Mouse (Mus musculus) MN1 (cell line): Measurements from ENCODE around the gene Dennd4a.
"Not testable (repeated sequence)": the region's sequence is repeated elsewhere in the genome, so short reads cannot be mapped to it uniquely, and the experiment has no call there.

Source experiments
- DNase-seq: peaks from one replicate; pipeline ENCODE4 v3.0.0-alpha.2; 2016; ENCODE audit warnings: low spot score

Gene Dennd4a

DNA sequence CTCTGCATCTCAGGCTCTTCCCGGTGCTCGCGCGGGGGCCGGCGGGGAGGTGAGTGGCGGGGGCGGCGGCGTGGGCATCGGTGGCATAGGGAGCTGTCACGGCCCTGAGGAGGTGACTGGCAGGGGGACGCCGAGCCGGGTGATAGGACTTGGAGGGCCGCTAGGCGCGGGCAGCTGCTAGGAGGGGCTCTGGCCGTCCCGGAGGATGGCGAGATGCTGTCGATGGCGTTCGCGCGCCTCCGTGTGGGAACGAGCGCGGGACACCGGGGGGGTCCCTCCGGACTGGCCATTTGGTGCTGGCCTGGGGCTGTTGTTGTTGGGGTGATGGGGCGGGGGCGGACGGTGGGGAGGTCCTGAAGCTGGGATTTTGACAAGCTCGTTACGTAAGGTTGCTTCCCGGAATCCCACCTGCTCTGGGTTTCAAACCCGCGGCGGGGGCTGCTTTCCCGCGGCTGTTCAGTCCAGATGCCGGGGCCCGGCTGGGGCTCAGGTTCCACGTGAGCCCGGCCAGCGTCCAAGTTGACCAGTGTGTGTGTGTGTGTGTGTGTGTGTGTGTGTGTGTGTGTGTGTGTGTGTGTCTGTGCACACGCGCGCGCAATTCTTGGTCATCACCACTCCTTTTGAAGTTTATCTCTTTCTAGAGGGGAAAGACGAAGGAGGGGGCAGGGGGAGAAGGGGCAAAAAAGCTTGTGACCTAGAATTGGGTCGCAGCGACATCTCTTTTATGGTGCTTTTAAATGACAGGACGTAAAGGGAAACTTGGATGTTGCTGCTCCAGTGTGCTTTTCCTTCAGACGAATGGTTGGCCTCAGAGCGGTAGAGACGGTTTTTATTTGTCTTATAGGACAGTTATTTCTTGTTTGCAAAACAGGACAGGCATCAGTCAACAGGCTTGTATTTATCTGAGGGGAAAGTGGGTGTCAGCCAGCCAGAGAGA is 666 bp downstream of the Dennd4a start:
- peak; percentile 73 for DNase-seq

DNA sequence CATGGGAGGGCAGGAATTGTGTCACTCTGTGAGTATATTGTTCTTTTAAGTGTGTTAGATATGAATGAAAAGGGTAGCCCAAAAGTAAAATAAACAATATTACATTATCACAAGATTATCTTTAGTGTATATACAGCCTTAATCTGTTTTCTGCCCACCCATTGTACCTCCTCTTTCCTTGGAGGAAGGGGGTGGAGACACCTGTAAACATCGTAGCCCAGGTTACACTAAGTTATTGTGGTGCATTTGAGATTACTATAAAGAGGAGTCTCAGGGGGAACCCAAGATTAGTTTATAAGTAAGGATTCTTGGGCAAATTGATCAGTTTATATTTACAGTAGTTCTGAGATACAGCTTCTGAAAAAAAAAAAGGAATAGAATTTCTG is 1.3 kb downstream of the Dennd4a start:
- no peak for DNase-seq

DNA sequence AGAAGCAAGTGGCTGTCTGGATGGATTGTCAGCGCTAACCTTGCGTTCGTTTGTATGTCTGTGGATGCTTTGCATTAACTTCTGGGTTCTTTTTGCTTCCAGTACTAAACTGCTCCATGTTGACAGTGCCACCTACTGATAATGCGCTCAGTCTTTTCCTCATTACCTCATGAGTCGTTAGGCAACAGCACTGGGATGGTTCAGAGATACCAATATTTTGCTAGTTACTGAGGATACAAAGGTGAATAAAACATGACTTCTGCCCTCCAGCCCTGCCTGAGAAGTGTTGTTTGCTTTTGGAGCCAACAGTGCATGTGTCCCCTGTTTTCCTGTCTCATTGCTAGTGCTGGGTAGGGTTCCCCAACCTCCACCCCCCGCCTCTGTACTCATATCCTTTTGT is 3.1 kb downstream of the Dennd4a start:
- DNase-seq: no peak

DNA sequence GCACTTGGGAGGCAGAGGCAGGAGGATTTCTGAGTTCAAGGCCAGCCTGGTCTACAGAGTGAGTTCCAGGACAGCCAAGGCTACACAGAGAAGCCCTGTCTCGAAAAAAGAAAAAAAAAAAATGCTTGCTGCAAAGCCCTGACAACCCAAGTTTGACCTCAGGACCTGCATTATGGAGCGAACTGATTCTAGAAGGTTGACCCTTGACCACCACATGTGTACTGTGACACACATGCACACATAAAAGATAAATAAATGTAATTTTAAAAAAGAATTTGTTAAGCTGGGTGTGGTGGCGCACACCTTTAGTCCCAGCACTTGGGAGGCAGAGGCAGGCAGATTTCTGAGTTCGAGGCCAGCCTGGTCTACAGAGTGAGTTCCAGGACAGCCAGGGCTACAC is 8.5 kb downstream of the Dennd4a start:
- DNase-seq: not testable (repeated sequence)

DNA sequence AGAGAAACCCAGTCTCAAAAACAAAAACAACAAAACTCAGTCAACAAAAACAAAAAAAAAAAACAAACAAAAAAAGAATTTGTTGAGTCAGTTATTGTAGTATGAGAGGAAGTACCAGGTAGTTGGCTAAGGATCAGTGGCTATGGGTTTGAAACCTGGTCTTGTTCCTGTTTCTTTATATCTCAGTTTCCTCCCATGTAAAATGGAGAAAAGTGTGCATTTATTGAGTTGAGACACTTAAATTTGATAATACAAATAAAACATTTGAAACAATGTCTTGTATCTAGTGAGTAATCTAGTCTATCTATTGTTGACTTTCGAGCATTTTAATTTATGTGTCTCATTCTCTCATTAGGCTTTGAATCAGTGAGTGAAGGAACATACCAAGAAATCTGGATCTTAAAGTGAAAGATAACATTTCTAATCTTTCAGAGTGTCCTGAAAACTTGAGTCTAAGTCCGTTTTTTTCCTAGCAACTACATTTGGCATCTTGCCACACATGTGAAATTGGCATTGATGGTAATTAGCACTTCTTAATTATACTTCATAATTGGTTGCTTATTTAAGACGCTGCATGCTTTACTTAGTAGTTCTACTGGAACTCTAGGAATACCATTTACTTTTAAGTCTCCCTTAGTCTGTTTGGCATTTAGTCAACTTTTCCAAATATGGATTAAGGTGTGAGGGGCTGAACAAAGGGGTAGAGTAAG is 9.1 kb downstream of the Dennd4a start:
- DNase-seq: no peak

DNA sequence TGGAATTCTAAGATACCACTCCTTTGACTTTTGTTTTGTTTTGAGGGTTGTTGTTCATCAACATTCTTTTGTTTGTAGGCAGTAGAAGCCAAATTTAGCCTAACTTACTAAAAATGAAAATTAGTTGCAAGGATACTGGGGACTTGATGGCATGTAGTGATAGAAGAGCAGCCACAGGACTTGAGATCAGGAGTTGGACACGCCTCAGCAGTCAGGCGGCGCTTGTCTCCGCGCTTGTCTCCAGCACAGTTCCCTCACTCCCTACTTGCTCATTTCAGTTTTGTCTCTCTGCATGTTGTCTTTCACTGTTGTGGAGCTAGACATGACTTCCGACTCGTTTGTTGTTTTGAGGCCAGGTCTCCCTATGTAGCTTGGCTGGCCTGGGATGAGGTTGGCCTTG is 11.1 kb downstream of the Dennd4a start:
- no peak for DNase-seq

DNA sequence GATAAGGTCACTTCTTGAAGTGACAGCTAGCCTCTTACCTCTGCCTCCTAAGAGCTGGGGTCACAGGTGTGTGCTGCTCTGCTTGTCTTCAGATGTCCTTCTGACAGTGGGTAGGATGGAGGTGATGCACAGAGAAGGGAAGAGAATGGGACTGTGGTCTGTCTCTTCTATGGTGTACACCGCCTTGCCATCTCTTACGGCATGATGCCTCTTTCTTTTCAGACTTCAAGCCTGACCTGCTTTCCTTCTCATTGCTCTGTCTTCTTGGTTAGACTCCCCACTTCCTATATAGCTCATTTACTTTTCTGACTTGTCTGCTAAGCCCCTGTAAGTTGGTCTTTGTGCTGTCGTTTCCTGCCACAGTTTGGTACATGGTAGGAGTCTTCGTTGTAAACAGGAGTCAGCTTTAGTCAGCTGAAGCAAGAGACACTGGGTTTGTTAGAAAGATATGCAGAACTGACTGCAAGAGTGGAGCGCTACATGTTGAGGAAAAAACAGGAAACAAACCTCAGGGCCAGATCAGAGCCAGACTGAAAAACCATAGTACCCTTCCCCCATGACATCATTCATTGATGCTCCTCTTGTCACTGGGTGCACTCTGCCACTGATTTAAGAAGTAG is 13.4 kb downstream of the Dennd4a start:
- no peak for DNase-seq

DNA sequence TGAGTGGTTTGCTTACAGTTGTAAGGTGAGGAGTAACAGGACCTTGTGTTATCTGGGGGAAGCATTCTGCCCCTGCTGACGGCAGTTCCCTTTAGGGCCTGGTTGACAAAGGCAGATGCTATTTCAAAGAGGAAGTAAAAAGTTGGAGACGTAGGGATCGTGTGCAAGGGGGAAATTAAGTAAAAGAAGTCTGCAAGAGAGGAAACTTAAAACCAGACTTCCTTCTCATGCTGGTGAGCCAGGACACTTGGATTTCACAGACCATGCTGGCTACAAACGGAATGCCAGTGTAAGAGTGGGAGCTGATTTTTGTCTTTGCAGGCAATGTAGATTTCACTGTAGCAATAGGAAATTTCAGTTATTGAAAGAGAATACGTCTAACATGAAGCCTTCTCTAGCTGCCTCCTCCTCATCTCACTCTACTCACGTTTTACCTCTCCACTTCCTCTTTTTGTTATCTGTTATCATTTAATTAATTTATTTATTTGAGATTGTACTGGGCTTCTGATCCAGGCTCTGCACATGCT is 19.0 kb downstream of the Dennd4a start:
- no peak for DNase-seq

GRCm38 (mm10) chr9:64830641-64831040 is 19.5 kb downstream of the Dennd4a start:
- DNase-seq: no peak

GRCm38 (mm10) chr9:64831760-64832159 is 20.6 kb downstream of the Dennd4a start:
- no peak for DNase-seq

DNA sequence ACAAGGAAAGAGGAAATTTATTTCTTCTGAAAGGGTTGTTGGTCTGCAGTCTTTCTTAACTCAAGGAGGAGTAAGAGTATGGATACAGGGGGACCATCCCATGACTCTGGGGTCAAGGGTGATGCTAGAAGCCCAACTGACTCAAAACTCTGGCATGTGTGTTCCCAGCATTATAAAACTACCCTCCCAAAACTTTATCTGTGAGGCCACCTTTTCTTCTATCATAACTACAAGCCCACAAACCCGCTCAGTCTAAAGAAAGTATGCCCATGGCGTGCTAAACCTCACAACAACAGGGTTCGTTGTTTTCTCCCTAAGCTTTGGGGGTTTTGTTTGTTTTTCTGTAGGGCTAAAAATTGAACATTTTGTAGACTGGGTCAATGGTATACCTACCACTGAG is 23.3 kb downstream of the Dennd4a start:
- no peak for DNase-seq

- peak; percentile 14 for DNase-seq
These were observed 34.2 kb downstream of the Dennd4a start for GRCm38 (mm10) chr9:64845355-64845754.

GRCm38 (mm10) chr9:64849548-64849947 is 38.4 kb downstream of the Dennd4a start:
- DNase-seq: no peak

DNA sequence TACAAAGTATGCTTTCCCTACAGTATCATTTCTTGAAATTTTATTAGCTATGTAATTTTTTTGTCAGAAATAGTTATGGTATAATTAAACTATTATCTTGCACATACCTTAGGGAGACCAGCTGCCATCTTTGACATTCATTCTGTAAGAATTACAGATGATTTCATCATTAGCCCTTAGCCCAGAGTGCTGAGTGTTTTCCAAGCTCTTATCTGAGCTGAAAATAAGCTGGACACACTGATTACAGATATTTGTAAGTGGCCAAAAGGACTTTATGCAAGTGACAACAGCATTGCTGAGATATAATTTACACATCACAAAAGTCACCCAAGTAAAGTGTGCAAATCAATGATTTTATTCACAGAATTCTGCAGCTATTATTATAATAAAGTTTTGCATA is 48.9 kb downstream of the Dennd4a start:
- peak; percentile 40 for DNase-seq

DNA sequence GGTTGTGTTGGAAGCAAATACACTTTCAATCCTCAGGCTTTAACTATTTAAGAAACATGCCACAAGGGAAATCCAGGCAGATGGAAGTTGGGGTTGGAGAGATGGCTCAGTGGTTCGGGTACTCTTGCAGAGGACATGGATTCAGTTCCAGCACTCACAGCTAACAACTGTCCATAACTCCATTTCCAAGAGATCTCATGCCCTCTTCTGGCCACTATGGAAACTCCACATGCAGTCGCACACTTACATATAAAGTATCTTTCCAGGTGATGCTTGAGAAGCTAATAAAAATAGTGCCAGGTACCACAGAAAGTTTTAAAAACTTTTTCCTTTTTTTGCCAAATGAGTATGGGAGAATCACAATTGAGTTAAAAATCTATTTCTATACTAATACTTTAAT is 51.5 kb downstream of the Dennd4a start:
- DNase-seq: no peak

- DNase-seq: no peak
These were observed 74.9 kb downstream of the Dennd4a start for GRCm38 (mm10) chr9:64886008-64886407.

- no peak for DNase-seq
These were observed 85.5 kb downstream of the Dennd4a start for GRCm38 (mm10) chr9:64896605-64897004.

DNA sequence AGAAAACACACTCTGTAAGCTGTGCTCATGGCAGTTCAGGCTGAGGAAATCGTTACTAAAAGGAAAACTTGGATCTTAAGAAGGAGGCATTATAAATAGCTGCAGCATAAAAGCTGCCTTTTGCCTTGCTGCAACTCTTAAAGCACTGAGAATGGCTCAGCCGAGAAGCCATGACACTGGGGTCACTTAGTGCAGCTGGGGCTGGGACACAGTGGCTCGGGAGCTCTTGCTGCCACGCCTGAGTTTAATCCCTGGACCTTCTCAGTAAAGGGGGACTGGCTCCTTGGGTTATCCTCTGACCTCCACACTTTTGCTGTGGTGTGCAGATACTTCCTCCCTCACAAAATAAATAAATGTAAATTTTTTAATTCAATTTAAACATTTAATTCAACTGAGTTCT is 91.7 kb downstream of the Dennd4a start:
- DNase-seq: no peak

- peak; percentile 73 for DNase-seq
These were observed 92.2 kb downstream of the Dennd4a start for GRCm38 (mm10) chr9:64903386-64903785.

- DNase-seq: no peak
These were observed 93.9 kb downstream of the Dennd4a start for GRCm38 (mm10) chr9:64904917-64905640.

DNA sequence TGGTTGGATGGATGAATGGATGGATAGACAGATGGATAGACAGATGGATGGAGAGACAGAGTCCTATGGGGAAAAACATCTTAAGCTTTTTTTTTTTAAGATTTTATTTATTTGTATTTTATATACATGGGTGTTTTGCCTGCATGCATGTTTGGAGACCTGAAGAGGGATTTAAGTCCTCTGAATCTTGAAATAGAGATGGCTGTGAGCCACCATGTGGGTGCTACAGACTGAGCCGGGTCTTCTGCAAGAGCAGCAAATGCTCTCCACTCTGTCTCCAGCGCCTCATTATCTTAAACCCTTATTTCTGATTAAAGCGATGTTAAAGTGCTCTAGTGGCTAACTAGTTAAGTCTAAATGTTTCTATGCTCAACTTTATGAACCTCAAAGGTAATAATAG is 96.3 kb downstream of the Dennd4a start:
- no peak for DNase-seq

DNA sequence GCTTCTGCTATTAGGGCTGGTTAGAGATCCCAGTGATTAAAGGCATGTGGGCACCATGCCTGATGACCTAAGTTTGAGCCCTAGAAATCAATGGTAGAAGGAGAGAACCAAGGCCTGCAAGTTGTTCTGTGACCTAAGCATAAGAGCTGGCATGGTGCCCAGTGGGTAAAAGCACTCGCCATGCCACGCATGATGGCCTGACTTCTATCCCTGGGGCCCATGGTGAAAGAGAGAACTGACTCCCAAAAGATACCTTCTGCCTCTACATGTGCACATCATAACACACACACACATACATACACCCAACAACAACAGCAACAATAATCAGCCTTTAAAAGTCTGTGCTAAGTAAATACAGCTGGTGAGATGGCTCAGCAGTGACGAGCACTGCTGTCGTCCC is 102.3 kb downstream of the Dennd4a start:
- DNase-seq: no peak
